15 mouse cellular contexts compared by ENCODE assay signal in genomic region chr10:37249511-37249910, GRCm38 (mm10).
DNase-seq lines count a peak whose midpoint lies in the region; ATAC-seq and TF ChIP-seq lines count a peak whose summit lies in the region.
"Had no signal": no experiment of that assay in that cellular context is flagged by ENCODE, and none has a peak within 500 bp of the region (broad histone marks: within the 10 kb centered on the region; RNA-seq: fewer than 3 reads in every experiment).

No protein-coding gene starts in this region.

- peaks cover 16% of the 10 kb centered on the region for H3K4me1 ChIP-seq in hindbrain, embryonic 10.5 days (replicated peaks)
- no peaks in the 10 kb centered on the region; the same call in 1 of the 2 replicates for H3K4me1 ChIP-seq in hindbrain, postnatal 0 days (ENCODE audit: insufficient read depth, low read length)
- no peaks in the 10 kb centered on the region for H3K4me1 ChIP-seq in cortical plate, adult 2 months (ENCODE audit: control insufficient read depth, insufficient read depth, low read length)
- peaks cover 24% of the 10 kb centered on the region for H3K4me1 ChIP-seq in limb, embryonic 12.5 days (replicated peaks)

- 83% methylated on average over 4 of the region's 4 CpGs for WGBS in hindbrain, embryonic 10.5 days
- WGBS in hindbrain, postnatal 0 days, result 75% methylated on average over 4 of the region's 4 CpGs
- WGBS in limb, embryonic 12.5 days, result 75% methylated on average over 4 of the region's 4 CpGs

- no peak for ATAC-seq in hindbrain, postnatal 0 days
- no peak for ATAC-seq in limb, embryonic 12.5 days (ENCODE audit: insufficient number of reproducible peaks, insufficient read depth, low FRiP score, low TSS enrichment, low read depth)
- ATAC-seq: midbrain, embryonic 15.5 days; Patski had no signal

- DNase-seq in hindbrain, embryonic 10.5 days (ENCODE audit: low spot score), result no peak
- no peak for DNase-seq in hindbrain, postnatal 0 days (ENCODE audit: low spot score)
- DNase-seq in 3T3-L1 (ENCODE audit: low read depth, low spot score), result peak; percentile 25
- DNase-seq in cerebellum, postnatal 25 days, result no peak
- no peak for DNase-seq in lung, adult 18-20 months
- DNase-seq in embryo, embryonic 9.5 days (ENCODE audit: extremely low spot score), result no peak
- DNase-seq: cerebellum, adult 9-11 months; liver had no signal

- no peaks in the 10 kb centered on the region for H3K36me3 ChIP-seq in hindbrain, embryonic 10.5 days
- H3K36me3 ChIP-seq in hindbrain, postnatal 0 days (ENCODE audit: insufficient read depth, low read length), result no peaks in the 10 kb centered on the region
- no peaks in the 10 kb centered on the region for H3K36me3 ChIP-seq in limb, embryonic 12.5 days
- H3K36me3 ChIP-seq: heart, embryonic 13.5 days; hindbrain, embryonic 12.5 days; midbrain, embryonic 15.5 days; neural tube, embryonic 13.5 days had no signal

- peak overlapping the region; percentile 46 for H3K27ac ChIP-seq in hindbrain, embryonic 10.5 days
- H3K27ac ChIP-seq in hindbrain, postnatal 0 days, result no peak overlapping the region
- H3K27ac ChIP-seq in cortical plate, adult 2 months (ENCODE audit: insufficient read depth, low read length), result peak overlapping the region; percentile 66
- H3K27ac ChIP-seq in limb, embryonic 12.5 days, result 0 out of 2 replicates have a peak overlapping the region, but pooled peaks have one; percentile 23
- H3K27ac ChIP-seq: hindbrain, embryonic 12.5 days; midbrain, embryonic 15.5 days; neural tube, embryonic 13.5 days had no signal

- no peak overlapping the region for H3K4me2 ChIP-seq in hindbrain, postnatal 0 days (ENCODE audit: low read depth, low read length)
- no peak overlapping the region for H3K4me2 ChIP-seq in limb, embryonic 12.5 days
- H3K4me2 ChIP-seq: heart, embryonic 13.5 days; hindbrain, embryonic 12.5 days; midbrain, embryonic 15.5 days; neural tube, embryonic 13.5 days had no signal

- no peak for TF ChIP-seq CTCF in hindbrain, postnatal 0 days (IDR thresholded peaks at IDR 0.05; ENCODE audit: low read depth)
- no peak for TF ChIP-seq CTCF in cortical plate, adult 2 months (IDR thresholded peaks at IDR 0.05; ENCODE audit: extremely low read depth, insufficient read depth, low read length)

- no peaks in the 10 kb centered on the region for H3K9me3 ChIP-seq in hindbrain, embryonic 10.5 days
- no peaks in the 10 kb centered on the region for H3K9me3 ChIP-seq in hindbrain, postnatal 0 days (ENCODE audit: low read length)
- H3K9me3 ChIP-seq in limb, embryonic 12.5 days, result no peaks in the 10 kb centered on the region
- H3K9me3 ChIP-seq: heart, embryonic 13.5 days; hindbrain, embryonic 12.5 days; midbrain, embryonic 15.5 days; neural tube, embryonic 13.5 days had no signal

- H3K9ac ChIP-seq in hindbrain, postnatal 0 days (replicated peaks; ENCODE audit: low read length), result no peak overlapping the region
- H3K9ac ChIP-seq in limb, embryonic 12.5 days (replicated peaks), result no peak overlapping the region
- H3K9ac ChIP-seq: heart, embryonic 13.5 days; hindbrain, embryonic 12.5 days; midbrain, embryonic 15.5 days; neural tube, embryonic 13.5 days had no signal

- no peak overlapping the region for H3K4me3 ChIP-seq in hindbrain, embryonic 10.5 days
- H3K4me3 ChIP-seq in hindbrain, postnatal 0 days (ENCODE audit: low read length), result no peak overlapping the region
- H3K4me3 ChIP-seq in cortical plate, adult 2 months (ENCODE audit: insufficient read depth, low read length), result no peak overlapping the region
- no peak overlapping the region for H3K4me3 ChIP-seq in limb, embryonic 12.5 days (replicated peaks)
- H3K4me3 ChIP-seq: heart, embryonic 13.5 days; hindbrain, embryonic 12.5 days; midbrain, embryonic 15.5 days; neural tube, embryonic 13.5 days had no signal

- H3K27me3 ChIP-seq in hindbrain, embryonic 10.5 days (ENCODE audit: insufficient read depth, poor library complexity, severe bottlenecking), result no peaks in the 10 kb centered on the region
- H3K27me3 ChIP-seq in hindbrain, postnatal 0 days (ENCODE audit: insufficient read depth, low read length), result no peaks in the 10 kb centered on the region
- H3K27me3 ChIP-seq in limb, embryonic 12.5 days, result no peaks in the 10 kb centered on the region
- H3K27me3 ChIP-seq: heart, embryonic 13.5 days; hindbrain, embryonic 12.5 days; midbrain, embryonic 15.5 days; neural tube, embryonic 13.5 days; Patski had no signal

- no peak for TF ChIP-seq POLR2A in cortical plate, adult 2 months (IDR thresholded peaks at IDR 0.05; ENCODE audit: extremely low read depth, insufficient read depth, low read length)
